ENCODE assay signal across 18 mouse cellular contexts in genomic region chr15:79366402-79366801, GRCm38 (mm10).
"Had no signal": no experiment of that assay in that cellular context is flagged by ENCODE, and none has a peak within 500 bp of the region (broad histone marks: within the 10 kb centered on the region; RNA-seq: fewer than 3 reads in every experiment).

No protein-coding gene starts in this region.

- ATAC-seq: midbrain, embryonic 16.5 days had no signal

- H3K4me3 ChIP-seq: midbrain, embryonic 10.5 days; midbrain, embryonic 12.5 days; myocyte; neural tube, embryonic 13.5 days; neural tube, embryonic 15.5 days had no signal

- H3K27ac ChIP-seq: liver, embryonic 14.5 days; midbrain, embryonic 10.5 days; midbrain, embryonic 12.5 days; neural tube, embryonic 13.5 days; neural tube, embryonic 15.5 days had no signal

- H3K4me2 ChIP-seq: lung, embryonic 14.5 days; midbrain, embryonic 12.5 days; neural tube, embryonic 13.5 days; neural tube, embryonic 15.5 days had no signal

- H3K9ac ChIP-seq: liver, embryonic 14.5 days; lung, embryonic 14.5 days; midbrain, embryonic 12.5 days; neural tube, embryonic 13.5 days; neural tube, embryonic 15.5 days had no signal

- H3K9me3 ChIP-seq: midbrain, embryonic 10.5 days; midbrain, embryonic 12.5 days; neural tube, embryonic 13.5 days; neural tube, embryonic 15.5 days had no signal

- H3K27me3 ChIP-seq: midbrain, embryonic 12.5 days; neural tube, embryonic 13.5 days; neural tube, embryonic 15.5 days had no signal

- DNase-seq: lung, adult 18-20 months; lung, embryonic 14.5 days; lung, postnatal 14 days; lung, postnatal 36 days; midbrain, embryonic 14.5 days; retina, postnatal 1 day; right cerebral cortex, adult 18-20 months; right cerebral cortex, postnatal 25 days; right cerebral cortex, postnatal 4 days; spleen, adult 18-20 months; thymus, adult 2 months had no signal
